Mouse (Mus musculus) olfactory bulb, adult 2 months (tissue): ENCODE measurements around the gene Gpatch3.

Source experiments
- CTCF ChIP-seq: fragments of 200-500 bp; IDR thresholded peaks from 2 replicates; pipeline ENCODE4 v1.5.1; 2012; ENCODE audit warnings: low read depth, mild to moderate bottlenecking, low read length, moderate library complexity; ENCODE audit not compliant: insufficient read depth
- POLR2A ChIP-seq: fragments of 200-500 bp; IDR thresholded peaks from 2 replicates; pipeline ENCODE4 v1.6.1; 2012; ENCODE audit warnings: mild to moderate bottlenecking, low read depth, low read length, moderate library complexity; ENCODE audit not compliant: insufficient read depth

DNA sequence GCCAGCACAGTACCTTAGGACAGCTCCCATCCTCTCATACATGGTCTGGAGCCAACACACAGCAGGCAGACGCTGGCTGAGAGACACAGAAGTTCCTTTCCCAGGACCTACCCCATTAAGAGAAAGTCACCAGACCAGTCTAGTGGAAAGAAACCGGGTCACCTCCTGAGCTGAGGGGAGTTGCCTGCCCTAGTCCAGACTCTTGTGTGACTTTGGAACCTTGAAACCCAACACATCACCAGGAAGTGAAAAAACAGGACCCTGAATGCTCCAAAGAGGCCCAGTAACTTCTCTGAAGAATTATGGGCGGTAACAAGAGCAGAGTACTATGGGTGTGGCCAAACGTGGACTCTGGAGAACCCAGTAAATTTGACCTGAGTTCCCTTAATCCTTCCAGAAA lies 24.1 kb downstream of the Gpatch3 start:
- no peak for TF ChIP-seq CTCF
- TF ChIP-seq POLR2A: no peak
